Mouse (Mus musculus): Measurements from ENCODE around the gene Sgpp2.

Gene Sgpp2

DNA sequence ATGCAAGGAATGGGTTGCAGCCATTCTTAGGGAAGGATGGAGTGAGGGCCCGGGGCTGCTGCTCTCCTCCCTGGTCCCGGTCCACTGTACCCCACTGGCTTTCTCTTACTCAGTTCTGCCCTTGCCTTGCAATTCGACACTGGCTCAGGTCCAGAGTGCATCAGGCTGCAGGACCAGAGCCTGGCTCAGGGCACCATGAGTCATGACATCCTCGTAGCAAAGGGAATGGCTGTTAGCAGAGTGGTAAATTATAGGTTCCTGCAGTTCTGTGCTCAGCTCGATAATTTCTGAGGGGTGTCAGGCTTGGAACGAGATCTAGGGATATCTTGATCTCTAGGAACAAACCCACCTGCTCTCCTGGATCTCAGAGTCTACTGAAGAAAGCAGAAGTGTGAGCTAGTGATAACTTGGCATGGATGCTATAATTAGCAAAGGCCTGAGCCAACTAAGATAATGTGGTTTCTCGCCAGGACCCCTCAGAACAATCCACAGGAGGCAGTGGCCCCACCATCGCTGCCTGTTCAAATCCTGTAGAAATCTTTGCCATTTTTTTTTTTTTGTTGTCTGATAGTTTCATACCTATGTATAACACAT, 86.3 kb downstream of the Sgpp2 start:
- no peak for DNase-seq (ENCODE audit: extremely low spot score, low read depth, low spot score)

DNA sequence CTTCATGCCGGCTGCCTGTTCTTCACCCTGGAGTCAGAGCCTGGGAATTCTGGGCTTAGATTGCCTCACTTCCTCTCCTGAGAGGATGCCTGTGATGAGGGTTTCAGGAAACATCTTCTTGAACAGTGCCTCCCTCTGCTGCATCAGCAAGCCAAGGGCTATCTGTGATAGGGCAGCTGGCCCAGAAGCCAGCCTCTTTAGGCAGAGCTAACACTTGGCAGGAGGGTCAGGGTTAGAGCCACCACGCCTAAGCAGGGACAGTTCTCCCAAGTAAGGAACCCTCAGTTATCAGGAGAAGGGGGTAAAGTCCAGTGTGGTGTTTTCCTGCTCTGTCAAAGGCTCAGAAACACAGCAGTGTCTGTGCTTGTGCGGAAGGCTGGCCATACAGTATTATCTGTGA, 89.6 kb downstream of the Sgpp2 start:
- DNase-seq (ENCODE audit: extremely low spot score, low read depth, low spot score) = no peak

DNA sequence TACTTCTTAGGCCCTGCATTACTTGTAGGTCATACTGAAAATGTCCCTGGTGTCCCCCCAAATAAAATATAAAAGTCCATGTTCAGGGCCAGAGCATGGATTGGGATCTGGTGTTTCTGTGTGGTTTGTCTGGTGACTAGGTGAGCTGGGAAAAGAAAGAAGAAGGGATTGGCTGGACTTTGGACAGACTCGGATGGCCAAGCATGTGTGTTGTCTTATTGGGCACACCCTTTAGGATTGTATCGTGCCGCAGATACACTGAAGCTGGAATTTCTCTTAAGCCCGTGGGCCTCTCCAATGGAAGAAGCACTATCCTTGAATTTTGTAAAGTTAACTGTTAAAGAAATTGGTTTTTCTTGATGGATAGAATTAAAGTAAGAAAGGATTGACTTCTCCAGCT, 91.3 kb downstream of the Sgpp2 start:
- no peak for DNase-seq (ENCODE audit: extremely low spot score, low read depth, low spot score)

DNA sequence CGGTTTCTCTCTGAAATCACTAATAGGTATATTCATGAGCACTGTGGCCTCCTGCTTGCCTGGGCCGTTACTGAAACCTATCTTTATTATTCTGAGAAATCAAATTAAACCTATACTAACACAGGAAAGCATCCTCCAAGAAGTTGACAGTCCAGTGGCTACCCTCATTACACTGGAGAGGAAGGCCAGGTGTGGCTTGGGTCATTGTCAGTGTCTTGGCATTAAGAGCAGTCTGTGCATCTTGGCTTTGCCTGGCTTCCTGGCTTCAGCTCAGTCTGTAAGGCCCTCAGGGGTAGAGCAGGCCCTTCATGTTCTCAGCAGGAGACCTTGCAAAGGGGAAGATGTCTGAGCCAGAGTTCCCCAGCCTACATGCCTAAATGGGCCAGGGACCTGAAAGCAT, 99.3 kb downstream of the Sgpp2 start:
- DNase-seq (ENCODE audit: extremely low spot score, low read depth, low spot score) = no peak

DNA sequence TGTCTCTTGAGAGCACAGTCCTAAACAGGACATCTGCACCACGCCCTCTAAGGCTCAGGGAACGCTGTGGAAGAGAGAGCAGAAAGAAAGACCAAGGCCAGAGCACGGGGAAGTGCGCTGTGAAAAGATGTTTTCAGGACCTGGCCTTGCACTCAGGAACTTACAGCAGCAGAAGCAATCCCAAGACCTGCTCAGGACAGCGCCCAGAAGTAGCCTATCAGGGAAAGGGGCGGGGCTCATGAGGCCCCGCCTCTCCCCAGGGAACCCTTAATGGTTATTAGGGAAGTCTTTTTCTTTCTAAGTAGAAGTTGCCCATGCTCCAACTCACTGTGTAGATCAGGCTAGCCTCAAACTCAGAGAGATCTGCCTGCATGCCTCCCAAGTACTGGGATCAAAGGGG, 102.5 kb downstream of the Sgpp2 start:
- no peak for DNase-seq (ENCODE audit: extremely low spot score, low read depth, low spot score)

DNA sequence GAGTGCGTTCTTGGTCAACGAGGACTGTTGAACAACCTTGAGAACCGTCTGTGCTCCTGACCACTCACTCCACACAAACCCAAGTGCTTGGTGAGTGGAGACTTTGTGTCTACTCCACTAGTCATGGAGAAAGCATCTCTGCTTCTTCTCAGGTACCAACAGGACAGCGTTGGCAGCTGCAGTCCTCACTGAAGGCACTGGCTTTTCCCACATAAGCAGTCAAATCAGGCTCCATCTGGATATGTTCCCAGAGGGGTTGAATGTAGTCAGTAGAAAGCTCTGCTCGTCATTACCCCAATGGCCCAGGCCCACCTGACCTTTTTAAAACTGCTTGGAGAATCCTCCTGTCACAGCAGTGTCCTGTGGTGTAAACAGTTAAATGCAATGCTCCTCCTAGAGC, 104.3 kb downstream of the Sgpp2 start:
- DNase-seq (ENCODE audit: extremely low spot score, low read depth, low spot score) = no peak

DNA sequence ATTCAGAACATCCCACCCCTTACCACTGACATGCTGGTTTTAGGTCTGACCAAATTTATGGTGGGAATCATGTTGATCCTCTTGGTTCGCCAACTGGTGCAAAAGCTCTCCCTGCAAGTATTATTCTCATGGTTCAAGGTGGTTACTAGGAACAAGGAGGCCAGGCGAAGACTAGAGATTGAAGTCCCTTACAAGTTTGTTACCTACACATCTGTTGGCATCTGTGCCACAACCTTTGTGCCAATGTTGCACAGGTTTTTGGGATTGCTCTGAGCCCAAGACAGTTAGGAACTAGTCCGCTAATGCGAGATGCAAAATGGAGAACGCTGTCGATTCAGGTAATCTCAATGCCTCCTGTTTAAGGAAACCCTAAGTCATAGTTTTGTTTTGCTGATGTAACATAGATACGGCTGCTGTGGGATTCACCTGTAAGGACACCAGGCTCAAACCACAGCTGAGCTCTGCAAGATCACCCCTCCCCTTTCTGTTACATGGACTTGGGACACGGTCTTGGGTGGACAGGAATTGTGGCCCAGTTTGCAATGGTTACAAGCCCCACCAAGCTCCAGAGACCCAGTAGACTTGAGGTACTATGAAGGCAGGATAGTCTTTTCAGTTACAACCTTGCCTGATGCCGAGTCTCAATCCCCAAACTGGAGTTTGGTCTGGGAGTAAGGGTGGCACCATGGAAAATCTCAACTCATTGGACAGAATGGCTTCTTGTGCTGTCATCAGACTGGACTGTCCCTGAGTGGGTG, 107.2 kb downstream of the Sgpp2 start:
- no peak for DNase-seq (ENCODE audit: extremely low spot score, low read depth, low spot score)

DNA sequence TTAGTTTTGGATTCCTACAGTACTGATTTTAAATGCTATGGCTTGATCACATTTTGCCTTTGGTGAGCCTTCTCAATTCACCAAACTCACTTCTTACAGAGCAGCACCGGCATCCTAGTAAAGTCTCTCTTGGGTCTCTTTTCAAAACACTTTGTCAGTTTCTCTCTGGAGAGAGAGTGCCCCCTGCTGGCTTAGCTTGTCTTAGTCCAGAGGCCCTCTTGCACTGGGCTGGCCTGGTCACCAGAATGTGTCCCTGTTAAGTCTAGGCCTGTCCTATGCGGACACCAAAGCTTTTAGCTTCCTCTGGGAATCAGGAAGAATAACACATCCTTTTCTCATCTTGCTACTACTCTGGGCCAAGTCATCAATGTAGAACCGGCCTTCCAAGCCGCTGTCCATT, 109.4 kb downstream of the Sgpp2 start:
- DNase-seq (ENCODE audit: extremely low spot score, low read depth, low spot score) = no peak

DNA sequence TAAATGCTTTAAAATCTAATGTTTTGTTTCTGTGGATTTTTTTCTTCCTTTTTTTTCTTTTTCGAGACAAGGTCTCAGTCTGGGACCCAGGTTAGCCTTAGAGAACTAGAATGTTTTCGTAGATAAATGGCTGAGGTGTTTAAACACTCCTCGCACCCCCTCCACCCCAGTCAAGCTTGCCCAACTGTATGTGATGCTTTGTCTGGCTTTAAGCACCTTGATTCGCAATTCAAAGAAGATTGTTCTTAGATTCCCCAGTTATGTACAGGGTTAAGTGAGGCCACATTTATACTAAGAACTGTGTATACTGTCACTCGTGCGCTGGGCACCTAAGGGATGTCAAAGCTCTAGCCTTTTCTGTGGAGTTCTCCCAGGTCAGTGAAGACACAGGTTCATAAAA, 110.1 kb downstream of the Sgpp2 start:
- no peak for DNase-seq (ENCODE audit: extremely low spot score, low read depth, low spot score)

DNA sequence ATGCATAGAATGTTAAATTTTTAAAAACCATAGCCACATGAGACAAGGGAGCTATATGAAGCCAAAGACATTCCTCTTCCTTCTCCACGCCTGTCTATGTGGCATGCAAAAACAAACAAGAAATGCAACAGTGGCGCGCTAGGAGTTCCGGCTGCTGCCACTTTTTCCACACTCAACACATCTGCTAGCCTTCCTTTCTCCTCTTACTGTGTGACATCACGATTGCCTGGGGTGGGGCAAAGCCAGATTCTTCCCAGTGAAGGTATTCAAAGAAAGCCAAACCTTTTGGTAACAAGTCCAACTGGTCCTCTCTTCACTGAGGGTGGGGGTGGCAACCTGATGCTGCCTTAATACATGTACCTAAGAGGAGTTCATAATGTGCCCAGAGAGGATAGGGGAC, 111.6 kb downstream of the Sgpp2 start:
- DNase-seq (ENCODE audit: extremely low spot score, low read depth, low spot score) = no peak

DNA sequence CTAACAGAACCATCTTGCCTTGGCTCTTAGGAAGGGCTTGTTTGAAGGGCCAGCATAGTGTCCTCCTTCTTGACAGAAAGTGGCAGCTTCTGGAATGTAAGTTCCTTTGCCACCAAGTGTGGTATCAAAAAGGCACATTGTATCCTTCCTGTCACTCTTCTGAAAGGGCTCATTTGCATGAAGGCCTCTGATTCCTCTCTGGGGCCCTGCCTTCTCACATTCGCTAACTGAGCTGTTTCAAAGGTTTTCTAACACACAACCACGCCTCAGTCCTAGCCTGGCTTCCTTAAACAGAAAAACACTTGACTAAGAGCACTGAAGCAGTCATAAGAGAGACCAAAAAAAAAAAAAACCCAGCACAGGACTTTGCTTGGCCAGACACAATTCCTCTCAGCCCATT, 112.4 kb downstream of the Sgpp2 start:
- no peak for DNase-seq (ENCODE audit: extremely low spot score, low read depth, low spot score)

DNA sequence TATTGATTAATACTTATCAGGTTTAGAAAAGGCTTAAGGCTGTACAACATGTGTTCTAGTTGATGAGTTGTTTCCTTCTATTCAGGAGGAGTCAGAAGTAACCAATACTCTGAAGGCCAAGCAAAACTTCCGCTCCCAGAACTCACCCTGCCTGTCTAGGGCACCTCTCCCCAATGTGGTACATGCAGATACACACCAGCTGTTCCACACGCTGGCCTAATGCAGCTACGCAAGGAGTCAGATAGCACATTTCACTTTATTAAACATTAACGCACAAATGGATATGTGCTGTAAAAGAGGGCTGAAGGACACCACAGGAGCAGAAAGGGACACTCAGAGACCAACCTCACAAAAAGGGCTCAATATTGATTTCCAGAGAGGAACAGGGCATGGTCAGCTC, 114.7 kb downstream of the Sgpp2 start:
- no peak for DNase-seq (ENCODE audit: extremely low spot score, low read depth, low spot score)

DNA sequence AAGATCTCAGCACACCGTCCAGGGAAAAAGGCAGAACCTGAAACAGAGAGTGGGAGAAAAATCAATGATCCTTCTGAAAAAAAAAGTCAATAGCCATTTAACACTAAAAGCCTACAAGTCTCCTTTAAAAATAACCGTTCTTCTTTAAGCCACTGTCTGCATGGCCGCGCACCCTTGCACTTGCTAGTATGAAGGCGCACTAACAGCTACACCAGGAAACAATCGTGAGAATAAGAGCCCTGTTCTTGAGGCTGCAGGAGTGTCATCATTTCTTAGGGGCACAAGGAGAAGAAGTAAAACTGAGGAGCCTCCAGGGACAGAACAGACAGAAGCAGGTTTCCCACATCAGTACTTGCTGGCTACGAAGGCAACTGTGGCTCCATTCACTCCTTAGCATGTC, 115.2 kb downstream of the Sgpp2 start:
- no peak for DNase-seq (ENCODE audit: extremely low spot score, low read depth, low spot score)

DNA sequence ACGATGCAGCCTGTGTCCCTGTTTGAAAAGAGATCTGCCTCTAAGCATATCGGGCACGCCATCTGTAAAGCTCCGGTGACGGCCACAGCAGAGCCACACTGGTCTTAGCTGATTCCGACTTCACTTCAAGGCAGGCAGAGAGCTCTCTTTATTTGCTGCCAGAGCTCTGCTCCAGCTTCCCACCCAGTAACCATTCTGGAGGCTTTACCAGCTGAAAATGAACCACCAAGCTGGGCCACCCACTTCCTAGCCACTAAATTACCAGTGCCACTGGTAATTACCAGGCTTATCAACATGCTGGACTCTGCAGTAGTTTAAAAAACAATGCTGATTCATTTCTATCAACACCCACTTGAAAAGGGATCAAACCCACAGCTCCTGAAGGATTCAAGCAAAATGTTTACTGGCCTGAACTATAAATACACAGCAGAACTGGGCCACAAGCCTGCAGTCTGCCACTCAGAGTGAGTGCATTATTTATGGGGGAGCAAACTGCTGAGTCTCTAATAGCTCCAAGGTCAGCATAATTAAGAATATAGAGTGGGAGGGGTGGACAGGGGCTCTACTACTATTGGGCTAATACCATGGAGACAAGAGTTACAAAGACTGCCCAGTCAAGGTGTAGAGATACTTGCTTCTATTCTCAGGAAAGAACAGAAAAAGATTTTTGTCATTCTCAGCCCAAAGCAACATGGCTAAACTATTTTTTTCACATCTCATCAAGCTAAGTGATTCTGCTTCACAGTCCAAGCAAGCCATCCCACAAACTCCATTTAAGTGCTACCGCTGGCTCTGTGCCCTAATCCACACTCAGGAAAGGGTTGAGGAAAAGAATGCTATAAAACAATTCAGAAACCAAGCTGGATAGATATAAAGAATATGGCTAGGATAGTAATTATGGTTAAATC, 115.9 kb downstream of the Sgpp2 start:
- no peak for DNase-seq (ENCODE audit: extremely low spot score, low read depth, low spot score)

DNA sequence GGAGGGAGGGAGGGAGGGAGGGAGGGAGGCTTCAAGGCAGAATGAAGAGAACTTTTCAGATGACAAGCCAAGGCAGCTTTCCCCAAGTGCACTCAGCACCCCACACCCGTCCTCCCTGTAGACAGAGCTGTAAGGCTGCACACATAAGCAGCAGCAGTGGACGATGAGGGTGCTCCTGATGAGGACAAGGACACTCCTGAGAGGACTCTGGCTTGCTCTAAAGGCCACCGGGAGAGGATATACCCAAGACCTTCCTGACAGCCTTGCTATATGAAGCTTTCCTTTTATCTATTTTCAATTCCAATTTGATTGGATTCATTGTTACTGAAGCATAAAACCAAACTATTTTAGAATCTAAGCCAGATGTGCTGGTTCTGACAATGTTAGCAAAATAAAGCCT, 116.7 kb downstream of the Sgpp2 start:
- DNase-seq (ENCODE audit: extremely low spot score, low read depth, low spot score) = no peak

DNA sequence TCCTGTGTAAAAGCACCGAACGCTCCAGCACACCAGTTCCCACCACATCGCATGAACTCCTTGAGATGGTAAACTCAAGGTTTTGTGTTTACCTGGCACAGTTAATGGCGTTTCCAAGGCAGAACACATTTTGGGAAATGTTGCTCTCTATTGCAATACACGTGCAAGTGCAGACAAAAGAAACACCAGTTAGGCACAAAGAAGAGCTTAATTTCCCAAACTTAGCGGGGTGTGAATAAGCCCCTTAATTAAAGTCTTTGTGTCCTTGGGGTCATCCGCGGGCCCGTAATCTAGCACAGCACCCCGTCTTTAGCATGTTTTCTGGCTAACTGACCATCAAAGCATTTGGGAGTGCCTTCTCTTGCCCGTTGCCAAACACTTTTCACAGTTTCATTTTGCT, 118.7 kb downstream of the Sgpp2 start:
- no peak for DNase-seq (ENCODE audit: extremely low spot score, low read depth, low spot score)

DNA sequence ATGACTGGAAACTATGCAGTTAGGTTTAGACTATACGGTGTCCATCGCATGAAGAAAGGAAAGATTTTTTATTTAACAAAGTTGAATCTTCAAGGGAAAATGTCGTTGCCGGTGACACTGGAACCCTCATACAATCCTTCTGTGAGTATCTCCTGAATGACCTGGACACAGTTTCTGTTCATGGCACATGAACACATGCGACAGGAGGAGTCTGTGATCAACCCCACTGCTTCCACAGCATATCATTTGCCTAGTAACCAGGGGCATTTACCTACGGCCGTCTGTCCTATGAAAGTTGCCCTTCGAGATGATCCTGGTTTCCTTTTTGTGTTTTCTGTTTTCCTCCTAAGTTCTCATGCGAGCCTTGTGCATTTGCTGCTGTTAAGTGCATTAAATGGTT, 123.3 kb downstream of the Sgpp2 start:
- DNase-seq (ENCODE audit: extremely low spot score, low read depth, low spot score) = no peak

DNA sequence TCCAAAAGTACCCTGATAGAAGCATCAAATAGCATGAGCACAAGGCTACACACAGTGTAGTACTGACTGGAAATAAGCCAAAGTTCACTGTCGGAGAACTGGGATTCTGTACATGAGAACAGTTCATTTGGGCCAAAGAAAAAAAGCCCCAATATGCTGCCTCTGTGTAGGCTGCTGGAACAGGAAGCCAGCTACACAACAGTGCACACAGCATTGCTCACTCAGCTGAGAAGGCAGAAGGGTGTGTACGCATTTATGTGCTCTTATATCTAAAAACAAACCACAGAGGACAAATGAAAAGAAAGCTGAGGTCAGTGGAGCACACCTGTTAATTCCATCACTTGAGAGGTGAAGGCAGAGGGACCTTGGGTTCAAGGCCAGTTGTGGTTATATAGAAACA, 125.8 kb downstream of the Sgpp2 start:
- no peak for DNase-seq (ENCODE audit: extremely low spot score, low read depth, low spot score)

DNA sequence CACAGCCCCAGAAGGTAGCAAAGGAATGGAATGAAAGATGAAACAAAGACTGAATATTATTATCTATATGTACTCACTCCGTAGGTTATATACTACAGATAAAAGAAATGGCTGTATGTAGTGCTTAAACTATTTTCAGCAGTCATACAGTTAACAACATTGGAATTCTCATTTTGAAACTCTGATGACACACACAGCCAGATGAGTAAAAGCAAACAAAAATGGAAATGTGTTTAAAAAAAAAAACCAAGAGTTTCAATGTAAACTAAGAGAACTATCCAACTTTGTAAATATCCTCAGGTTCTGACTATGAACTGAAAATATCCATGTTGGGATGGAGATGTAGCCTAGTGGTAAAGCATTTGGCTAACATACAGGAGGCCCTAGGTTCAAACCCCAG, 126.3 kb downstream of the Sgpp2 start:
- no peak for DNase-seq (ENCODE audit: extremely low spot score, low read depth, low spot score)

DNA sequence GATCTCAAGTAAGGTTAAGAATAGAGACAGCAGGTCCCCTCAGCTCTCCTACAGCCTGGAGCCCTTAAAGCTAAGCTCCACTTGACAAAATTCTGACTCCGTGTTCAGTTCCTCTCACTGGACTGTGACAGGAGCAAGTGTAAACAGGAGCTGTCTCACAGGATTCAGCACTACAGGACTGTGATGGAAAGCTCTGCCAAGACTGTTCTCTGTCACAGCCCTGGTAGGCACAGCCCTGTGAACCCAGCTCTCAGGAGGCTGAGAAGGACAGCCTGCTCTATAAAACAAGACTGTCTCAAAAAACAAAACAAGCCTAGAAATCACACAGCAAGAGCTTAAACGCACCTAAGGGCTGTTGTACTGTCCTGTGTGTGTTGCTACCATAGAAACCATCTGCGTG, 127.0 kb downstream of the Sgpp2 start:
- no peak for DNase-seq (ENCODE audit: extremely low spot score, low read depth, low spot score)

DNA sequence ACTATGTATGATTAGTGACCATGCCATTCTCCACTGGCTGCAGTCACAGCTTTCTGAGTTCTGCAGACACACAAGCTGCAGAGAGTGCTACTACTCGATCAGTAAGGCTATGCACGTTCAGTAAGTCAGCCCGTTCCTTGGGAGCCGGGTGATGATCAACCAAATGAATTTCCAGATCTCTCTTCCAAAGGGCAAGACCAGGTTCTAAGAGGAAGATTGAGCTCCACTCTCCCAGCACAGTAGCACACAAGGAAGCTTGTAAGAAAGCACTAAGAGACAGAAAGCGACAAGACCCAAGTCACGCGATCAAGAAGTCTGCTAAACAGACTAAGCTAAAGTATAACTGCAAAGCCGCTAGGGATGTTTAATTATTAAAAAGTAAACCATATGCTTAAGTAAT, 130.6 kb downstream of the Sgpp2 start:
- no peak for DNase-seq (ENCODE audit: extremely low spot score, low read depth, low spot score)

DNA sequence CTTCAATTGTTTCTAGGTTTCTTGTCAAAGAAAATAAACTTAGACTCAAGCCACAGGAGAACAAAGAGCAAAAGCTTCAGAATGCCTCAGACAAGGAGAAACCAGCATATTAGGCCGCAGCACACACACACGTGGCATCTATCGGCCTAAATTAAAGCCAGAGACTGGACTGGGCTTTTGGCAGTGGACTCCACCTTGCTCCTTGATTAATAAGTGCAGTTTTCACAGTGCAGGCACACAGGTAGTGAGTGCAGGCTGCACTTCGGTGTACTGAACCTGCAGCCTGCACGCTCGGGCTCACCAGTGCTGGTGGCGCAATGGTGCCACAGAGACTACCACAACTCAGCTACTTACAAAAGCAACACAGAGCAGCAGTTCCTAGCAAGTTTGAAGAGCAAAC, 132.9 kb downstream of the Sgpp2 start:
- no peak for DNase-seq (ENCODE audit: extremely low spot score, low read depth, low spot score)
